Mouse (Mus musculus) testis, adult 2 months (tissue): Measurements from ENCODE around the gene Cyp4f16.

Source experiments
- CTCF ChIP-seq: fragments of 200-500 bp; IDR thresholded peaks from 2 replicates; pipeline ENCODE4 v1.5.1; 2012; ENCODE audit warnings: low read depth, mild to moderate bottlenecking, inconsistent platforms, low read length, moderate library complexity; ENCODE audit not compliant: control insufficient read depth, insufficient read depth, insufficient replicate concordance
- POLR2A ChIP-seq: fragments of 200-500 bp; IDR thresholded peaks from 2 replicates; pipeline ENCODE4 v1.6.1; 2012; ENCODE audit warnings: low read depth, mild to moderate bottlenecking, inconsistent platforms, low read length, moderate library complexity; ENCODE audit not compliant: control insufficient read depth

DNA sequence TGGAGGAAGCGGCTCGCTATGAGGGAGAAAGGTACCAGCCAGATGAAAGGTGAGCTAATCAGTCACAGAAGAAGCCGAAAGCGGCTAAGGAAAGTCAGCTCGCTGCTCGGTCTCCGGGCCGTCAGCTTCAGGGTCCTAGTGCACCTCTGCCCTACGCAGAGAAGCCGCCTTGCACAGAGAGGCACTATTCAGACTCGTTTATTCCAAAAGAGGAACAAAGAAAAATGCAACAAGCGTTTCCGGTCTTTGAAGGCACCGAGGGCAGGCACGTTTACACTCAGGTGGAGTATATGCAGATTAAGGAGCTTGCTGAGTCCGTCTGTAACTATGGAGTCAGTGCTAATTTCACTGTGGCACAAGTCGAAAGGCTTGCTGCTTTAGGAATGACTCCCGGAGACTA is 60.1 kb downstream of the Cyp4f16 start:
- TF ChIP-seq POLR2A, result no peak
- TF ChIP-seq CTCF, result no peak
